Mouse (Mus musculus) layer of hippocampus, postnatal 36 days (tissue): ENCODE results near the gene BC049715. TPM values are rescaled to one million over a fixed set of nuclear protein-coding genes. Genes with fewer than 3 reads are reported as not detected.
A peak's percentile ranks its signal among the peaks of the same experiment; 100 is the strongest.
"Not testable (repeated sequence)": the region's sequence is repeated elsewhere in the genome, so short reads cannot be mapped to it uniquely, and the experiment has no call there.

Source experiments
- DNase-seq, 2 experiments: peaks; one replicate each; pipeline ENCODE4 v3.0.0; 2022
- total RNA-seq, 2 experiments: library from RNA; stranded (reverse); gene quantifications; 2 replicates each; pipeline ENCODE4 v1.2.3; 2021

BC049715 gene
- 1 to 10 TPM; 4.2 to 6.0 TPM for total RNA-seq

- no peak for DNase-seq
Observed at GRCm38 (mm10) chr6:136827516-136827880, at the start of gene BC049715. BC049715 (plus strand) TSS chr6:136827626.

- no peak for DNase-seq
Observed at GRCm38 (mm10) chr6:136781377-136781986, 45.9 kb upstream of the BC049715 start, which contains the start of gene Gucy2c. Gucy2c (minus strand) TSS chr6:136781765.

DNA sequence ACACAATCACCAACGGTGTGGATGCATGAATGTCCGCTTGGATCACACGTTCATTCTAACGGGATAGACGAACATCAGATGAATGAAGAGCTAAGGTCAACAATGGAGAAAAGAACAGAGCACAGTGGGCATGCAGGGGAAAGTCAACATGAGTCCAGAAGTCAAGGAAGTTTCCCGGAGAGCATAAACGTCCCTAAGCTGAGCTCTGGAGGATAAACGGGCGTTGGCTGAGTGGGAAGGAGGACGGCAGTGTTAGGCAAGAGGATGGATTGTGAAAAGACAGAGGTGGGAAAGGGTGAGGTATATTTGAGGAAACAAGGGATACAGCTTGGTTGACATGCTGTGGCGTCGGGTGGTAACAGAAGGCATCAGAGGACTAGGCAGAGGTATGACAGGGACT, 45.3 kb upstream of the BC049715 start:
- DNase-seq = no peak

GRCm38 (mm10) chr6:136782761-136783160, 44.7 kb upstream of the BC049715 start:
- no peak for DNase-seq

DNA sequence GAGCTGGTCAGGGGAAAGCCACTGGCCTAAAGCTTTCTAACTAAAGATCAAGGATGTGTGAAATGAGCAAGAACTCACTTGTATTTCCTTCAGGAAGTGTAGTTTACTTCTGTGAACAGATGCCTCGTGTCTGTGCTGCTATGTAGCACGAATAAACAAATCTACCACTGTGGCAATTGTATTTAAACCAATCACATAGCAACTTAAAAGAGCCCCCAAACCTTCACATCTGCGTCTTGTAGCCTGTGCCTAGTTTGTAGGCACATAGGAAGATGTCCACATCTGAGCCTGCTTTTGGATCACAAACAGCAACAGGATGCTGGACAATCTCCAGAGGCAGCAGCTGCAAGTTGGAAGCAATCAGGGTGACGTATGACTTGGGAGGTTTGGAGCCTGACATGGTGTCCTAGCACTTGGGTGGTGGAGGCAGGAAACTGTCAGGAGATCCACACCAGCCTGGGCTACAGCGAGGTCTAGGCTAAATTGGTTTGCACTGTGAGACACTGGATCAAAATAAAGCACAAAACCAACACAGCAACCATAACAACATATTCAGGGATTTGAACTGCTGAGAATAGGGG, 37.9 kb upstream of the BC049715 start:
- no peak for DNase-seq

DNA sequence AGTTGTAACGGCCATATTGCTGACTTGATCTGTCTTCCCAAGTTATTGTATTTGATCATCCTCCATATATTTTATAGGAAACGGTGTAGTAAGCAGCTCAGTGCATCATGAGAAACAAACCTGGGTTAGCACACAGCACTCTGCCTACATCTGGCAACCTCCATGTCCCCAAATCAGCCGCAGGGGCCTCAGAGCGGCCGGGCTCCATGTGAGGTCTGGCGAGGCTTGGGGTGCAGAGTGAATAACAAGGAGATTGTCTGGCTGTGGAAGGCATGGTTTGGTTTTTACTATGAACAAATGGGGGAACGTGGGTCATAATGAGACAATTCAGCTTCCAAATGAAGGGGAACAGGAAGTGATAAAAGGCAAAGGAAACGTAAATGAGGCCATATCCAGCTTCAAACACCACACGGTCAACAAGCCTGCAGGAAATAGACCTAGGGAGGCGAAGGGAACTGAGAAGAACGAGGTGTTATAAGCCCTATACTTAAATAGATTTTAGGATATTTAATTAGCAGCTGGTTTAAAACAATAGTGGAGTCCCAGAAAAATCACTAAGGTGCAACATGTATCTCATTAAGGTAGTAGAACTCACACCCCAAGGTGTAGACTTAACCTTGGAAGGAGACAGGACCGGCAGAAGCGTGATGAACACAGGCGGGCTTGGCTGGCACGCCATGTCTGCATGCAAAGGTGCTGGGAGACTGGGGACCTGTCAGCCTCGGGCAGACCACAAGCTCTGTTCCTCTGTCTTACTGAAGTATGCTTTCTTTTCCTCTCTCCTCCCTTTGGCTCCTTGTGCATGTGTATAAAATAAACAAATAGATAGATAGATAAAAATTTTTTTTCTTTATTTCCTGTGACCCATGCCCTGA, 34.3 kb upstream of the BC049715 start:
- no peak for DNase-seq

DNA sequence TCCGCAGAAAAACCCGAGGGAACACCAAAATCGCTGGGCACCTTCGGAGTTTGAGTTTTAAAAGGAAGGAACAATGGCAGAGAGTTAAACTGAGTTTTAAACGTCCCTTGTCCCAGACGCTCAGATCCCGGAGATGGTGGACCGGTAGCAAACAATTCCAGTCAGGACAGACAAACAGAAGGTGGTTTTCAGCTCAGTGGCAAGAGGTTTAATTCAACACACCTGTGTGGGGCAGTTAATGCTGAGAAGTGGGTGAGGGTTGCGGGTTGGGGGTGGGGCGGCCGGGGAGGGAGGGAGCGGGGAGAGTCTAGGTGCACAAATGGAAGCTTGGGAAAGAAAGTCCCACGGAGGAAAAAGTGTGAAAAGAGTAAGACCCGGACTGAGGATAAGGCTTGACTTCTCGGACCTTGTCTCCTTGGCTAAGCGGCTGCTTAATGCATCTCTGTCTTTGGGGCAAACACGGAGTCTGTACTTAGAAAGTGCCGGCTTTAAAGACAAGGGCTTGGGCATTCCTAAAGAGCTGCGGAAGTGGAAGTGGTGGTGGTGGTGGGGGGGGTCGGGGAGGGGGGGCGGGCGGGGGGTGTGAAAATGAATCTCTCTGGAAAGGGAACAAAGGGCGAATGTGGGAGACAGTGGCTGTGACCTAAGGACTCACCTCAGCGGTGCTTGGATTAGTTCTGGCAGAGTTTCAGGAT, 33.4 kb upstream of the BC049715 start:
- DNase-seq = no peak

DNA sequence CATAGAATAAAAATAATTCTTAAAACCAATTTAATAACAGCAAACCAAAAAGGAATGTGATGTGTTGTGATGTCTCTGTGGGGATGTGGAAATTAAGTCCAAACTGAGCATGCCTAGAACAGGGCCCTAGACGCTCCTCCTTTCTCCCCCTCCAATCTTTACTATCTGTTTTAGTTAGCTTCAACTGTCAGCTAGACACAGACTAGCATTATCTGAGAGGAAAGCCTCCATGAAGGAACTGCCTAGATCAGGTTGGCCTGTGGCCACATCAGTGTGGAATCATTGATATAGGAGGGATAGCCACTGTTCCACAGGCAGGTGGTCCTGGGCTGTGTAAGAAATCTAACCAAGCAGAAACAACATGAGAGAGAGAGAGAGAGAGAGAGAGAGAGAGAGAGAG, 32.3 kb upstream of the BC049715 start:
- DNase-seq = no peak

DNA sequence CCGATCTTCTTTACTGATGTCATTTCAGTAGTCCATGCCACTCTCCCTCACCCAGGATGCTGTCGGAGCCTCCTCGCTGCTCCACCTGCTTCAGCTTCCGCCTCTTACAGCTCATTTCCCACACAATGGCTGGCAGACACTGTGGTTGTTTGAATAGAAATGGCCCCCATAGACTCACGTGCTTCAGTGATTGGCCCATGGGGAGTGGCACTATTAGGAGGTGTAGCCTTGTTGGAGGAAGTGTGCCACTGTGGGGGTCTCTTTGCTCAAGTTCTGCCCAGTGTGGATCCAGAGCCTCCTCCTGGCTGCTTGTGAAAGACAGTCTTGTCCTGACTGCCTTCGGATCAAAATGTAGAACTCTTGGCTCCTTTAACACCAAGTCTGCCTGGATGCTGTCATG, 31.6 kb upstream of the BC049715 start:
- no peak for DNase-seq

DNA sequence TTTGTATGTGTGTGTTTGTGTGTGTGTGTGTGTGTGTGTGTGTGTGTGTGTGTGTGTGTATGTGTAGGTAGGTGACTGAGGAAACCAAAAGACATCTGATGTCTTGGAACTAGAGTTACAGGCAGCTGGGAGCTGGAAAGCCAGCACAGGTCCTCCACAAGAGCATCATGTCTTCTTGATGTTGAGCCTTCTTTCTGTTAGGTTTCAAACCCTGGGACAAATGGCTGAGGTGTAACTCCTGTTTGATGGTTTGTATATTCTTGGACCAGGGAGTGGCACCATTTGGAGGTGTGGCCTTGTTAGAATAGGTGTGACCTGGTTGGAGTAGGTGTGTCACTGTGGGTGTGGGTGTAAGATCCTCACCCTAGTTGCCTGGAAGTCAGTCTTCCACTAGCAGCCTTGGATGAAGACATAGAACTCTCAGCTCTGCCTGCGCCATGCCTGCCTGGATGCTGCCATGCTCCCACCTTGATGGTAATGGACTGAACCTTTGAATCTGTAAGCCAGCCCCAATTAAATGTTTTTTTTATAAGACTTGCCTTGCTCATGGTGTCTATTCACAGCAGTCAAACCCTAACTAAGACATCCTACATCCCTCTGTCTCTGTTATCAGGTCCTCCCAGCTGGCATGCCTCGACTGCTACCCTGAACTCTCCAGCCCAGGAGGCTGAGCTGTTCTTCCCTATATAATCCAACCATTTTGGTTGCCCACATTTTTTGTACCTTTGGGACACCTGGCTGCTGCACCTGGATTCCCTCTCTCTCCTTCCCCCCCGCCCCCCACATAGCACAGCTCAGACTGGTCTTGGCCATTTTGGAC, 29.3 kb upstream of the BC049715 start:
- DNase-seq = not testable (repeated sequence)

GRCm38 (mm10) chr6:136800710-136801109, 26.7 kb upstream of the BC049715 start:
- DNase-seq = no peak

DNA sequence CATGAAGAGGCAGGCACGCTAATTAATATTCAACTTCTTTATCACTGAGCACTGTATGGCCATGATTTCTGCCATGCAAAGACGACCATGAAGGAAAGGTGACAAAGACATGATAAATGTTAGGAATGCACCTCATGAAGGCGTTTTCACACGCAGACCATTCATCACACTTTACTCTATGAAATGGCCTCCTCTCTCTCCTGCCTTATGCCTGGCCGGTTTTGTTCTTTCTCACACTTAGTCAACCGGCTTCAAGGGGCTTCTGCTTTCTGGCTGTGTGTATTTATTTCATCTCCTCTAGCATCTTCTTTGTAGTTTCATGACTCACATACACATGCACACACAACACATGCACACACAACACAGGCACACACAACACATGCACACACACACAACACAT, 26.2 kb upstream of the BC049715 start:
- no peak for DNase-seq

DNA sequence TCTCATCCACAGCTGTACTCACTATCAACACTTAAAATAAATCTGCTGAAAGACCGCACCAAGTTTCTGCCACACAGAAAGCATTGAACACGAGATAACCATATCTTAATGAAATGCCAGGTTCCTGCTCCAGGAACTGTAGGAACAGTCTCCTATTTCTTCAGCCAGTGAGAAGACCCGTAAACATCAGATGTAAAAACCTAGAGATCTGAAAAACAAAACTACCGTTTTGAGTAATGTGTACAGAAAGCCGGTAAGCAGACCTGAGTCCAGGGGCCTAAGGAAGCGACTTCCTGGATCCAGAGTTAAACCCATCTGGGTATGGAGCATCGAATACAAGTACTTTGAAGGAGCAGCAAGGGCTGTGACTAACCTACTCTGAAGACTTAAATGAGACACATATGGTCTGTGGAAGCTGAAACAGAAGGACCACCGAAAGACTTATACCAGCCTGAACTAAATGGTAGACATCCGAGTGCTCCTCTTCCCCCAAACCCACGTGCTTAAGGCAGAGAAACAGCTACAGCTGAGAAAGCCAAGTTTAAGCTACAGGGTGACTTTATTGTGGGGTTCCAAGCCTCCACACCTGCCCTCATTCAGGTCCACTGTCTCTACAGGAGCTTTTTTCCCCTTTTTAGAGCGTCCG, 24.2 kb upstream of the BC049715 start:
- no peak for DNase-seq

GRCm38 (mm10) chr6:136803739-136804633, 23.4 kb upstream of the BC049715 start, which contains the start of gene Hist4h4:
Hist4h4 (minus strand) TSS chr6:136804415.
- DNase-seq = peak; percentile 94 to 97

DNA sequence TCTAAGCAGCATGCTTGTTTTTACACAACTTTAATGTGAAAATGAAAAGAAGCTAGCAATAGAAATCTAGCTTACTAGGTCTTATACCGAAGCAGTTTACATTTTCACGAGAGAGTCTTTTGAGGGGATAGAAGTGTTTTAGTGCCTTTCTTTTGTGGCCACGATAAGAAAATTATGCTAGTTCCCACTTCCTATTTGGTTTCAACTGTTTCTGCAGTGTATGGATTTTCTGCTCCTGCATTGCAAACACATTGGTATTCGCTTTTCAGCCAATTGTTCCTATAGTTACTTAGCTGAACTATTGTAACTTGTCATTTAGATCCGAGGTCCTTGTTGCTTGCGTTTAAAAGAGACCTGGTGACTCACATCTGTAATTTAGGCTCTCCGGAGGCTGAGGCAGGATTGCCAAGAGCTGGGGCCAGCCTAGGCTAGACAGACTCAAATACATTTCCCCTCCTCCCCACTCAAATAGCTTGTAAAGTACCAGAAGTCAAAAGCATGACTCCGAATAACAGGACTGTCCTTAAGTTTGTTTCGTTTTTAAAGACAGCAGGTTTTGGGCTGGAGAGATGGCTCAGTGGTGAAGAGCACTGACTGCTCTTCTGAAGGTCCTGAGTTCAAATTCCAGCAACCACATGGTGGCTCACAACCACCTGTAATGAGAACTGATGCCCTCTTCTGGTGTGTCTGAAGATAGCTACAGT, 22.6 kb upstream of the BC049715 start:
- DNase-seq = no peak

GRCm38 (mm10) chr6:136805409-136805775, 22.0 kb upstream of the BC049715 start:
- DNase-seq = no peak

- DNase-seq = no peak
Observed at GRCm38 (mm10) chr6:136806819-136807218, 20.6 kb upstream of the BC049715 start.

GRCm38 (mm10) chr6:136807395-136808013, 19.9 kb upstream of the BC049715 start:
- DNase-seq = no peak

DNA sequence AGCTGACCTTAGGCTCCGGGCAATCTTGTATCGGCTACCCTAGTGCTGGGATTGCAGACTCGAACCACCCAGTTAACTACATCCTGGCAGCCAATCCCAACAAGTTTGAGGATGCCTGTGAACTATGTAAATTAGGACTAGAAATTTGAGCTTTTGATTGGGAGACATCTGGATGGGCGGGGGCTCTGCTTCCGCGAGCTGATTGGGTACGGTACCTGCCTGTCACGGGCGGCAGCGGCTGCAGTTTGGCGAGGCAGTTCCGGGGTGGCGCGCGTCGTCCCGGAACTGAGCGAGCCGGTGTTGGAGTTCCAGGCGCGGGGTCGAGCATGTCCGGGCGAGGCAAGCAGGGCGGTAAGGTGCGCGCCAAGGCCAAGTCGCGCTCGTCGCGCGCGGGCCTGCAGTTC, 19.4 kb upstream of the BC049715 start, which contains the start of gene H2afj:
Gene H2afj, plus strand, starts transcription at position 231 of the 404 bp plus-strand sequence.
- DNase-seq = peak; percentile 97 to 99
